Mouse (Mus musculus): ENCODE data around the gene Ntpcr. TPM values are rescaled to one million over a fixed set of nuclear protein-coding genes. Genes with fewer than 3 reads are reported as not detected.

Ntpcr gene
- polyA plus RNA-seq, 1 experiment from 2014 or later, result 32.3 TPM

GRCm38 (mm10) chr8:125744914-125745576 is 15.3 kb downstream of the Ntpcr start:
- Histone ChIP-seq H3K4me3 (replicated peaks; ENCODE audit: low read depth, low read length) (no peak overlapping the region), H3K27me3 (ENCODE audit: insufficient read depth, low read length) (no peaks in the 10 kb centered on the region), H3K4me1 (replicated peaks; ENCODE audit: insufficient read depth, low read length) (no peaks in the 10 kb centered on the region), H3K4me2 (ENCODE audit: low read length) (no peak overlapping the region), H3K9me3 (replicated peaks; ENCODE audit: low read length) (no peaks in the 10 kb centered on the region), H3K27ac (no peak overlapping the region), H3K36me3 (ENCODE audit: insufficient read depth, low read length) (no peaks in the 10 kb centered on the region), H3K9ac (ENCODE audit: low read depth, low read length) (no peak overlapping the region)
- TF ChIP-seq CTCF (IDR thresholded peaks at IDR 0.05; ENCODE audit: low read depth), result no peak
- ATAC-seq (replicated peaks; ENCODE audit: low FRiP score, low read depth) (no peak), DNase-seq (ENCODE audit: low spot score) (no peak)
- 88% methylated on average over 10 of the region's 10 CpGs for WGBS

- Histone ChIP-seq H3K27ac (no peak overlapping the region), H3K4me2 (ENCODE audit: low read length) (no peak overlapping the region), H3K9me3 (replicated peaks; ENCODE audit: low read length) (no peaks in the 10 kb centered on the region), H3K36me3 (ENCODE audit: insufficient read depth, low read length) (no peaks in the 10 kb centered on the region), H3K4me1 (replicated peaks; ENCODE audit: insufficient read depth, low read length) (no peaks in the 10 kb centered on the region), H3K4me3 (replicated peaks; ENCODE audit: low read depth, low read length) (no peak overlapping the region), H3K27me3 (ENCODE audit: insufficient read depth, low read length) (no peaks in the 10 kb centered on the region), H3K9ac (ENCODE audit: low read depth, low read length) (no peak overlapping the region)
- TF ChIP-seq CTCF (IDR thresholded peaks at IDR 0.05; ENCODE audit: low read depth), result no peak
- WGBS, result 72% methylated on average over 8 of the region's 8 CpGs
- ATAC-seq (replicated peaks; ENCODE audit: low FRiP score, low read depth) (no peak), DNase-seq (ENCODE audit: low spot score) (no peak)
These were observed 17.6 kb downstream of the Ntpcr start for GRCm38 (mm10) chr8:125747390-125747789.

- no peak overlapping the region for H3K4me3 ChIP-seq (replicated peaks; ENCODE audit: low read depth, low read length)
- 23% methylated on average over 8 of the region's 8 CpGs for WGBS
- H3K9ac ChIP-seq (ENCODE audit: low read depth, low read length), result no peak overlapping the region
- H3K4me2 ChIP-seq (ENCODE audit: low read length), result no peak overlapping the region
- TF ChIP-seq CTCF (IDR thresholded peaks at IDR 0.05; ENCODE audit: low read depth), result no peak
- no peaks in the 10 kb centered on the region for H3K27me3 ChIP-seq (ENCODE audit: insufficient read depth, low read length)
- no peaks in the 10 kb centered on the region for H3K9me3 ChIP-seq (replicated peaks; ENCODE audit: low read length)
- no peaks in the 10 kb centered on the region for H3K4me1 ChIP-seq (replicated peaks; ENCODE audit: insufficient read depth, low read length)
- peak overlapping the region; percentile 47 for H3K27ac ChIP-seq
- ATAC-seq (replicated peaks; ENCODE audit: low FRiP score, low read depth), result no peak
- DNase-seq (ENCODE audit: low spot score), result peak; percentile 52
- H3K36me3 ChIP-seq (ENCODE audit: insufficient read depth, low read length), result no peaks in the 10 kb centered on the region
These were observed 21.1 kb downstream of the Ntpcr start for GRCm38 (mm10) chr8:125750846-125751245.

GRCm38 (mm10) chr8:125755896-125756295 is 26.1 kb downstream of the Ntpcr start:
- Histone ChIP-seq H3K36me3 (ENCODE audit: insufficient read depth, low read length) (no peaks in the 10 kb centered on the region), H3K9ac (ENCODE audit: low read depth, low read length) (no peak overlapping the region), H3K4me1 (replicated peaks; ENCODE audit: insufficient read depth, low read length) (0 out of 2 replicates have a peak, but pooled peaks cover 4% of the 10 kb centered on the region), H3K4me3 (replicated peaks; ENCODE audit: low read depth, low read length) (no peak overlapping the region), H3K27ac (no peak overlapping the region; the same call in 1 of the 2 replicates), H3K27me3 (ENCODE audit: insufficient read depth, low read length) (no peaks in the 10 kb centered on the region), H3K9me3 (replicated peaks; ENCODE audit: low read length) (no peaks in the 10 kb centered on the region), H3K4me2 (ENCODE audit: low read length) (no peak overlapping the region)
- no peak for DNase-seq (ENCODE audit: low spot score)
- 60% methylated on average over 8 of the region's 8 CpGs for WGBS
- no peak for ATAC-seq (replicated peaks; ENCODE audit: low FRiP score, low read depth)
- no peak for TF ChIP-seq CTCF (IDR thresholded peaks at IDR 0.05; ENCODE audit: low read depth)

- Histone ChIP-seq H3K9ac (ENCODE audit: low read depth, low read length) (no peak overlapping the region), H3K4me3 (replicated peaks; ENCODE audit: low read depth, low read length) (no peak overlapping the region), H3K9me3 (replicated peaks; ENCODE audit: low read length) (no peaks in the 10 kb centered on the region), H3K27me3 (ENCODE audit: insufficient read depth, low read length) (no peaks in the 10 kb centered on the region), H3K27ac (peak overlapping the region; percentile 2; the same call in 1 of the 2 replicates), H3K36me3 (ENCODE audit: insufficient read depth, low read length) (no peaks in the 10 kb centered on the region), H3K4me2 (ENCODE audit: low read length) (no peak overlapping the region), H3K4me1 (replicated peaks; ENCODE audit: insufficient read depth, low read length) (0 out of 2 replicates have a peak, but pooled peaks cover 4% of the 10 kb centered on the region)
- TF ChIP-seq CTCF (IDR thresholded peaks at IDR 0.05; ENCODE audit: low read depth), result no peak; the same call in 1 of the 2 replicates
- no peak for DNase-seq (ENCODE audit: low spot score)
- 32% methylated on average over 9 of the region's 9 CpGs for WGBS
- no peak; the same call in 1 of the 2 replicates for ATAC-seq (replicated peaks; ENCODE audit: low FRiP score, low read depth)
These were observed 26.8 kb downstream of the Ntpcr start for GRCm38 (mm10) chr8:125756391-125757105.

- Histone ChIP-seq H3K9ac (ENCODE audit: low read depth, low read length) (no peak overlapping the region), H3K4me3 (replicated peaks; ENCODE audit: low read depth, low read length) (no peak overlapping the region), H3K4me1 (replicated peaks; ENCODE audit: insufficient read depth, low read length) (0 out of 2 replicates have a peak, but pooled peaks cover 4% of the 10 kb centered on the region), H3K27ac (0 out of 2 replicates have a peak overlapping the region, but pooled peaks have one; percentile 2), H3K27me3 (ENCODE audit: insufficient read depth, low read length) (no peaks in the 10 kb centered on the region), H3K36me3 (ENCODE audit: insufficient read depth, low read length) (no peaks in the 10 kb centered on the region), H3K4me2 (ENCODE audit: low read length) (no peak overlapping the region), H3K9me3 (replicated peaks; ENCODE audit: low read length) (no peaks in the 10 kb centered on the region)
- DNase-seq (ENCODE audit: low spot score) (no peak), ATAC-seq (replicated peaks; ENCODE audit: low FRiP score, low read depth) (no peak)
- TF ChIP-seq CTCF (IDR thresholded peaks at IDR 0.05; ENCODE audit: low read depth), result no peak
- WGBS, result 57% methylated on average over 1 of the region's 1 CpGs
These were observed 27.3 kb downstream of the Ntpcr start for GRCm38 (mm10) chr8:125757106-125757496.
